In the genomic region with DNA sequence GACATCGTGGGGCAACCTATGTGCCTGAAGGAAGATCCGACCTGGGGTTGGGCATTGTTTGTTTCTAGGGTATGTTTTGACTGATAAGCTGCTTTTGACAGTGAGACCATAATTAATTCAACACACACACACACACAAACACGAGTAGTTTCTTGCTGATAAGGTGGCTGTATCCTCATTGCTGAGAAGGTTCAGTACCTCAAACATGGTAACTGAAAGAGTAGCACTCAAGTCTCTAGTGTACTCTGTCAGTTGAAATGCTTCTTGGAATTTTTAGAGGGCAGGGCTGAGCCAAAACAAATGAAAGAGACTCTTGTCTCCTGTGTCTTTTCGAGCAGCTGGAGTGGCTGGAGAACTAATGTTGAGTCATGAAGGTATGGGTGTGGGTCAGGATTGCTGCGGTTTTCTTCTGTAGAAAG, we compare ENCODE assay signal across 12 mouse cellular contexts. TPM values are rescaled to one million over a fixed set of nuclear protein-coding genes. Genes with fewer than 3 reads are reported as not detected.
A peak's percentile ranks its signal among the peaks of the same experiment; 100 is the strongest.
DNase-seq lines count a peak whose midpoint lies in the region; ATAC-seq lines count a peak whose summit lies in the region.
"Had no signal": no experiment of that assay in that cellular context is flagged by ENCODE, and none has a peak within 500 bp of the region (broad histone marks: within the 10 kb centered on the region; RNA-seq: fewer than 3 reads in every experiment).

No protein-coding gene starts in this region.

- peak overlapping the region; percentile 62 for H3K27ac ChIP-seq in heart, embryonic 11.5 days (ENCODE audit: low read depth, low read length)
- H3K27ac ChIP-seq in heart, embryonic 10.5 days = no peak overlapping the region
- H3K27ac ChIP-seq in forebrain, embryonic 13.5 days = no peak overlapping the region
- H3K27ac ChIP-seq: hindbrain, embryonic 14.5 days; limb, embryonic 13.5 days had no signal

- WGBS in heart, embryonic 11.5 days (ENCODE audit: insufficient replicate concordance) = 43% methylated on average over 5 of the region's 5 CpGs
- WGBS in heart, embryonic 10.5 days = 44% methylated on average over 5 of the region's 5 CpGs
- WGBS in forebrain, embryonic 13.5 days = 79% methylated on average over 5 of the region's 5 CpGs

- no peak overlapping the region for H3K9ac ChIP-seq in heart, embryonic 11.5 days (ENCODE audit: low read depth, low read length)
- no peak overlapping the region for H3K9ac ChIP-seq in forebrain, embryonic 13.5 days
- H3K9ac ChIP-seq: hindbrain, embryonic 14.5 days; limb, embryonic 13.5 days had no signal

- H3K4me2 ChIP-seq in heart, embryonic 11.5 days = no peak overlapping the region
- H3K4me2 ChIP-seq in forebrain, embryonic 13.5 days = no peak overlapping the region
- H3K4me2 ChIP-seq: hindbrain, embryonic 14.5 days; limb, embryonic 13.5 days had no signal

- DNase-seq in heart, embryonic 10.5 days (ENCODE audit: low spot score) = no peak
- DNase-seq in 416B (ENCODE audit: low read depth) = peak; percentile 27
- peak; percentile 50 for DNase-seq in fibroblast of lung, adult 2 months (ENCODE audit: low read depth)
- DNase-seq in lung, postnatal 10 days = peak; percentile 11
- no peak for DNase-seq in spleen, postnatal 14 days (ENCODE audit: low spot score in 2 of 2)
- DNase-seq: cerebellum, postnatal 25 days had no signal

- ATAC-seq in heart, embryonic 11.5 days (replicated peaks; ENCODE audit: insufficient number of reproducible peaks, low FRiP score, low TSS enrichment) = no peak
- ATAC-seq in granulocyte monocyte progenitor cell, adult 5-6 weeks (replicated peaks; ENCODE audit: poor library complexity, severe bottlenecking) = no peak
- no peak for ATAC-seq in forebrain, embryonic 13.5 days
- ATAC-seq: CD4-positive, CD25-positive, alpha-beta regulatory T cell, adult 4 months had no signal

- peaks cover 10% of the 10 kb centered on the region for H3K4me1 ChIP-seq in heart, embryonic 11.5 days (ENCODE audit: control insufficient read depth, insufficient read depth, low read length)
- H3K4me1 ChIP-seq in heart, embryonic 10.5 days = peaks cover 22% of the 10 kb centered on the region
- H3K4me1 ChIP-seq in forebrain, embryonic 13.5 days = no peaks in the 10 kb centered on the region
- H3K4me1 ChIP-seq: limb, embryonic 13.5 days had no signal

- no peaks in the 10 kb centered on the region for H3K27me3 ChIP-seq in heart, embryonic 11.5 days (ENCODE audit: control insufficient read depth, insufficient read depth, low read length)
- no peaks in the 10 kb centered on the region for H3K27me3 ChIP-seq in heart, embryonic 10.5 days (ENCODE audit: insufficient read depth, poor library complexity, severe bottlenecking)
- no peaks in the 10 kb centered on the region for H3K27me3 ChIP-seq in forebrain, embryonic 13.5 days
- H3K27me3 ChIP-seq: limb, embryonic 13.5 days had no signal

- H3K4me3 ChIP-seq in heart, embryonic 11.5 days (ENCODE audit: low read depth, low read length) = no peak overlapping the region
- H3K4me3 ChIP-seq in heart, embryonic 10.5 days = no peak overlapping the region
- H3K4me3 ChIP-seq in forebrain, embryonic 13.5 days = no peak overlapping the region
- H3K4me3 ChIP-seq: limb, embryonic 13.5 days had no signal

- no peaks in the 10 kb centered on the region for H3K9me3 ChIP-seq in heart, embryonic 11.5 days (replicated peaks; ENCODE audit: control insufficient read depth, low read length)
- no peaks in the 10 kb centered on the region for H3K9me3 ChIP-seq in heart, embryonic 10.5 days
- no peaks in the 10 kb centered on the region for H3K9me3 ChIP-seq in forebrain, embryonic 13.5 days (replicated peaks)
- H3K9me3 ChIP-seq: limb, embryonic 13.5 days had no signal

- H3K36me3 ChIP-seq in heart, embryonic 11.5 days (ENCODE audit: control insufficient read depth, insufficient read depth, low read length) = no peaks in the 10 kb centered on the region
- H3K36me3 ChIP-seq in heart, embryonic 10.5 days = no peaks in the 10 kb centered on the region
- no peaks in the 10 kb centered on the region for H3K36me3 ChIP-seq in forebrain, embryonic 13.5 days (ENCODE audit: poor library complexity, severe bottlenecking)
- H3K36me3 ChIP-seq: limb, embryonic 13.5 days had no signal

RNA-seq across cellular contexts. Expression of a gene that starts 38.4 kb away (rescaled TPM):
- polyA plus RNA-seq in heart, embryonic 11.5 days (2014; fragmentation: Nextera tagmentation; extraction: Ambion mirVana) = 162 and 213 TPM in 2 replicates
- 146 and 191 TPM in 2 replicates for polyA plus RNA-seq in heart, embryonic 10.5 days (2016; fragmentation: Nextera tagmentation; extraction: Ambion mirVana)
- total RNA-seq in granulocyte monocyte progenitor cell, adult 5-6 weeks (2014; fragmentation: Nextera tagmentation) = 206 and 211 TPM in 2 replicates
- total RNA-seq in granulocyte monocyte progenitor cell, adult 5-6 weeks (2017) = 97.2 and 97.8 TPM in 2 replicates
- polyA plus RNA-seq in forebrain, embryonic 13.5 days (2015; fragmentation: Nextera tagmentation; extraction: Ambion mirVana) = 50.7 and 54.1 TPM in 2 replicates

Comparison
In these comparisons a context has a peak if more than half of its experiments do, and no peak if none do; other contexts are left out.
1. DNase-seq: peak in 416B (single experiment), fibroblast of lung, adult 2 months (single experiment) and lung, postnatal 10 days (single experiment); none in heart, embryonic 10.5 days (single experiment) and spleen, postnatal 14 days (0 of 2).